Mouse (Mus musculus) heart, embryonic 13.5 days (tissue): ENCODE measurements around the gene Rpap2. TPM values are rescaled to one million over a fixed set of nuclear protein-coding genes. Genes with fewer than 3 reads are reported as not detected.

Experiments used
- ATAC-seq: fragments of 200-750 bp; cut with Nextera tagmentation; 2 replicates; pipeline ENCODE4 v1.8.0; 2017; ENCODE audit warnings: moderate TSS enrichment; ENCODE audit not compliant: insufficient number of reproducible peaks, low FRiP score, low TSS enrichment; ENCODE audit errors: extremely low read depth
- H3K27ac ChIP-seq: fragments of 300-500 bp; sonication (generic); replicated peaks from 2 replicates; pipeline ENCODE4 v1.5.1; 2015; ENCODE audit warnings: moderate library complexity, mild to moderate bottlenecking, inconsistent platforms
- H3K27me3 ChIP-seq: fragments of 300-500 bp; sonication (generic); replicated peaks from 2 replicates; pipeline ENCODE4 v1.6.1; 2015; ENCODE audit warnings: mild to moderate bottlenecking, inconsistent platforms
- H3K36me3 ChIP-seq: fragments of 300-500 bp; sonication (generic); 2 replicates; pipeline ENCODE4 v1.6.1; 2015; ENCODE audit warnings: mild to moderate bottlenecking, inconsistent platforms
- H3K4me1 ChIP-seq: fragments of 300-500 bp; sonication (generic); 2 replicates; pipeline ENCODE4 v1.6.1; 2015; ENCODE audit warnings: inconsistent platforms
- H3K4me2 ChIP-seq: fragments of 300-500 bp; sonication (generic); 2 replicates; pipeline ENCODE4 v1.6.1; 2015; ENCODE audit warnings: inconsistent platforms, mild to moderate bottlenecking, moderate library complexity
- H3K4me3 ChIP-seq: fragments of 300-500 bp; sonication (generic); 2 replicates; pipeline ENCODE4 v1.5.1; 2015; ENCODE audit warnings: moderate library complexity, mild to moderate bottlenecking, inconsistent platforms
- H3K9ac ChIP-seq: fragments of 300-500 bp; sonication (generic); 2 replicates; pipeline ENCODE4 v1.6.1; 2015; ENCODE audit warnings: inconsistent platforms, mild to moderate bottlenecking, moderate library complexity
- H3K9me3 ChIP-seq: fragments of 300-500 bp; sonication (generic); 2 replicates; pipeline ENCODE4 v1.6.1; 2016; ENCODE audit warnings: inconsistent platforms
- WGBS: fragments of 180-500 bp; shearing (Covaris S2); methylation state at CpG from one replicate; pipeline ENCODE4 v1.1.7; 2015; ENCODE audit warnings: mixed read lengths; 5-methylcytosine and 5-hydroxymethylcytosine counted together
- polyA plus RNA-seq: library from polyadenylated mRNA; unstranded; fragments of >200 nt; fragmentation: Nextera tagmentation; extraction: Ambion mirVana; gene quantifications from 2 replicates; pipeline ENCODE4 v1.2.1, GENCODE M21; 2015

The Rpap2 gene
- polyA plus RNA-seq, 1 experiment from 2014 or later, result 10.2 TPM

DNA sequence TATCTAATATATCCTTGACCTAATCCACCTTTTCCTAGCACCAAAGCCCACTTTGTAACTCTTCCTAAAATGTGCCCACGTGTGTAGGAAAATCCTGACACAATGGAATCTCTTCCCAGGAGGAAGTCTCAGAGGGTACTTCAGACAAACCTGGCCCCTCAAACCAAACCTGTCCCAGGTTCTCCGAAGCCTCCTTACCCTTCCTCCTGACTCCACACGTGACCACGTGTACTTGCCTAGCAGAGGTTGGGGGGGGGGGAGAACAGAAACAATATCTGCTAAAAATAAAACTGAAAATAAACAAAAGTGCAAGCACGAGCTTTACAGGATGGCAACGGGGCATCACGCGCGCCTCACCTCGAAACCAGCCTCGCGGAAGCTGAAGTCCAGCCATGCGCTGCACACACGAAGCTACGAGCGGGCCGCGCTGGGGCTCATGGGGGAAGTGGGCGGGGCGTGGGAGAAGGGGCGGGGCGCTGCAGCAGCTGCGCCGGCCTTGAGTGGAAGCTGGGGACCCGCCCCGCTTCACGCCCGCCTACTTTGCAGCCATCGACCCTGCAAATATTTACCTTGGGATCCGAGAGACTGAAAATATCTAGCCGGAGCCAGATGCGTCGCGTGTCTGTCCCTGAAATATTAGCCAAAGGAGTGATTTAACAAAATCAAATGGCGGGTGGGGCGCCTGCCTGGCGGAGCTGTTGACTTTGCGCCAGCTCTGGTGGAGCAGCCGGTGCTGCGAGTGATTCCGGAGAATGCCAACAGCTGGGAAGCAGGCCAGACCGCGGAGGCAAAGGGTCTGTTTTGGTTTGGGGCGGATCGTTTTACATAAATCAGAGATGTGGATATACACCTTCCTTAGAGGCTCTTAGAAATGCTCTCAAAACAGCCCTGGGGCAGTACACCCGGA, 90.7 kb downstream of the Rpap2 start:
- peaks cover 23% of the 10 kb centered on the region for H3K27me3 ChIP-seq
- H3K4me3 ChIP-seq, result peak overlapping the region; percentile 58
- 0 out of 2 replicates have a peak, but pooled peaks cover 2% of the 10 kb centered on the region for H3K9me3 ChIP-seq
- ATAC-seq, result peak; percentile 54; the same call in 1 of the 2 replicates
- 12% methylated on average over 46 of the region's 46 CpGs for WGBS
- H3K36me3 ChIP-seq, result no peaks in the 10 kb centered on the region
- peak overlapping the region; percentile 74 for H3K9ac ChIP-seq
- no peak overlapping the region for H3K27ac ChIP-seq
- peaks cover 11% of the 10 kb centered on the region for H3K4me1 ChIP-seq
- peak overlapping the region; percentile 85 for H3K4me2 ChIP-seq

DNA sequence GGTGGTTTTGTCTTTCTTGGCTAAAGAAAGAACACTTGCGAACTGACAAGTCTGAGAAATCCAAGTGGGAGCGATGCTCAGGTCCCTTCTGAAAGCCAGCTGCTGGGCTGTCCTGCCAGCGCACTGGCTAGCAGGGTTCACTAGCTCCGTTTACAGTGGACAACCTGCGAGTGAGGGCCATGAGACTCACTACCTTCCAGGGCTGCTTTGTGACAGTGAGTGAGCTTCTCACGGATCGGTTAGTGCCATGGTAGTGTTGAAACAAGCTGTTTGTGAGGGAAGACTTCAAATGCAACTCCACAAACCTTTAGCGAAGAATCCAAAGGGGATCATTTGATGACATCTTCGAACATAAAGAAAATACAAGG, 91.3 kb downstream of the Rpap2 start:
- H3K36me3 ChIP-seq, result no peaks in the 10 kb centered on the region
- H3K27ac ChIP-seq, result no peak overlapping the region
- peak overlapping the region; percentile 58 for H3K4me3 ChIP-seq
- H3K9me3 ChIP-seq, result 0 out of 2 replicates have a peak, but pooled peaks cover 2% of the 10 kb centered on the region
- peaks cover 23% of the 10 kb centered on the region for H3K27me3 ChIP-seq
- WGBS, result 23% methylated on average over 9 of the region's 9 CpGs
- peak overlapping the region; percentile 74 for H3K9ac ChIP-seq
- peaks cover 11% of the 10 kb centered on the region for H3K4me1 ChIP-seq
- H3K4me2 ChIP-seq, result peak overlapping the region; percentile 85
- ATAC-seq, result no peak

DNA sequence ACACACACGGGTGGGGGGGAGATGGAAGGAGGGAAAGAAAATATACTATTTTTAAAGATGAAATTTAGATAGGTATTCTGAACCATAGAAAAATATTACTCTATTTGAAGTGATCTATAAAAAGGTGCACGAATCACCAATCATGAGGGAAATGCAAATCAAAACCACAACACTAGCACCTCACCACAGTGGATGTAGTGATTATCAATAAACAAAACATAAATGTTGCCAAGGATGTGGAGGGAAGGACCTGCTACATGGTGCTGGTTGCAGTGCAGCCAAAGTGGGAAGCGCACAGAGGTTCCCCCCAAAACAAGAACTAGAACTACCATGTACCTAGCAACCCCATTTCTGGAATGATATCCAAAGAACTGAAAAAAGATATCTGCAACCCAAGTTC, 97.8 kb downstream of the Rpap2 start:
- H3K36me3 ChIP-seq, result no peaks in the 10 kb centered on the region
- H3K4me1 ChIP-seq, result no peaks in the 10 kb centered on the region
- no peak overlapping the region for H3K4me2 ChIP-seq
- no peak overlapping the region for H3K4me3 ChIP-seq
- ATAC-seq, result no peak
- H3K9ac ChIP-seq, result no peak overlapping the region
- 76% methylated on average over 3 of the region's 3 CpGs for WGBS
- H3K27ac ChIP-seq, result no peak overlapping the region
- H3K27me3 ChIP-seq, result peaks cover 4% of the 10 kb centered on the region
- H3K9me3 ChIP-seq, result 0 out of 2 replicates have a peak, but pooled peaks cover 5% of the 10 kb centered on the region

DNA sequence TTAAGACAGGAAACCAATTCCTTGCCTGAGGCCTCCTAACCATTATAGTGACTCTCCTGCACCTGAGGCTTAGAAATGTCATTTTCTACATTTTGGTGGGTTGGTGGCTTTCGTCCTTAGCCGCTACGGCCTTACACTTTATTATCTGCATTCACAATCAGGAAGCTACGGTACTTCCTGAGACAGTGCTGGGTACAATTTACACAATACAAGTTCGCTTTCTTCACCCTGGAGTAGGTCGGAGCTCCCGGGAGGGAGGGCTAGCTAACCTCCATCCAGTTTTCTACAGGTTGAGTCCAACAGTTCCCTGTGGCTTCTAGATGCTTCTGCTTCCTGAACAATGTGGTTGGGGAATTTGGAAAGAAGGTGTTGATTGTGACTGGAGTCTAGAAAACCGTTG, 101.7 kb downstream of the Rpap2 start:
- Histone ChIP-seq H3K9ac (no peak overlapping the region), H3K4me3 (no peak overlapping the region), H3K36me3 (no peaks in the 10 kb centered on the region), H3K27ac (no peak overlapping the region), H3K4me1 (peaks cover 7% of the 10 kb centered on the region), H3K27me3 (no peaks in the 10 kb centered on the region), H3K9me3 (0 out of 2 replicates have a peak, but pooled peaks cover 5% of the 10 kb centered on the region), H3K4me2 (no peak overlapping the region)
- no peak for ATAC-seq
- 70% methylated on average over 8 of the region's 8 CpGs for WGBS

DNA sequence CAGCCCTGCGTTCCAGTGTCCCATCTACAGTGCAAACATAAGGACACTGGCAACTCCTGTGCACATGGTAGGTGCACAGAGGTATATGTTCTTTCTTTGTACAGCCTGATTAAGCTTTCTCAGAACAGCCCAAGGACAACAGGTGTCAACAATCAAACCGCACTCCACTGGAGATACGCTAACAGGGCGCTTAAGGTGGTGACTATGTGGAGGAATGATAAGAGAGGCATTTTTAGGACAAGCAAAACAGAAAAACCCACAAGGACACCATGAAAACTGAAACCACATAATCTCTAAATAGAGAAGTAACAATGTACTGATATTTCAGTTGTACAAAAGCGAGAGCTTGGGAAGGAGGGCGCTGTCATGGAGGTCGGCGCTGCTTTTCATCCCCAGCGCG, 103.7 kb downstream of the Rpap2 start:
- Histone ChIP-seq H3K9me3 (0 out of 2 replicates have a peak, but pooled peaks cover 5% of the 10 kb centered on the region), H3K4me2 (peak overlapping the region; percentile 40; the same call in 1 of the 2 replicates), H3K27me3 (no peaks in the 10 kb centered on the region), H3K27ac (no peak overlapping the region), H3K4me3 (no peak overlapping the region), H3K4me1 (peaks cover 7% of the 10 kb centered on the region), H3K9ac (no peak overlapping the region), H3K36me3 (no peaks in the 10 kb centered on the region)
- 46% methylated on average over 10 of the region's 10 CpGs for WGBS
- ATAC-seq, result no peak

DNA sequence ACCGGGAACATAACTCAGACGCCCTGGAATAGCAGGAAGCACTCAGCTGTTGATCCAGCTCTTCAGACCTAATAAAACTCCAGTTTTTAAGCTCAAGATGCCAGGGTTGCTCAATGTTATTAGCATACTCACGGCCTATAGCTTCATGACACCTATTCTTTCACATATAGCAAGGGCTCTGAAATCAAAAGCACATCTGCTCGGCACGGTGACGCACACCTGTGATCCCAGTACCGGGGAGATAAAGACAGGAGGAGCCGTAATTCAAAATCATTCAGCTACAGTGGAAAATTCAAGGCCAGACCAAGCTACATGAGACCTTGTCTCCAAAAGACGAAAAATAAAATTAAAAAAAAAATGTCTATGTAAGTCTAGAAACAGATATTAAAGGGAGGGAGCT, 104.5 kb downstream of the Rpap2 start:
- Histone ChIP-seq H3K4me2 (no peak overlapping the region), H3K9me3 (0 out of 2 replicates have a peak, but pooled peaks cover 5% of the 10 kb centered on the region), H3K27ac (no peak overlapping the region), H3K9ac (no peak overlapping the region), H3K27me3 (no peaks in the 10 kb centered on the region), H3K4me1 (peaks cover 7% of the 10 kb centered on the region), H3K36me3 (no peaks in the 10 kb centered on the region), H3K4me3 (no peak overlapping the region)
- 74% methylated on average over 9 of the region's 9 CpGs for WGBS
- ATAC-seq, result no peak

DNA sequence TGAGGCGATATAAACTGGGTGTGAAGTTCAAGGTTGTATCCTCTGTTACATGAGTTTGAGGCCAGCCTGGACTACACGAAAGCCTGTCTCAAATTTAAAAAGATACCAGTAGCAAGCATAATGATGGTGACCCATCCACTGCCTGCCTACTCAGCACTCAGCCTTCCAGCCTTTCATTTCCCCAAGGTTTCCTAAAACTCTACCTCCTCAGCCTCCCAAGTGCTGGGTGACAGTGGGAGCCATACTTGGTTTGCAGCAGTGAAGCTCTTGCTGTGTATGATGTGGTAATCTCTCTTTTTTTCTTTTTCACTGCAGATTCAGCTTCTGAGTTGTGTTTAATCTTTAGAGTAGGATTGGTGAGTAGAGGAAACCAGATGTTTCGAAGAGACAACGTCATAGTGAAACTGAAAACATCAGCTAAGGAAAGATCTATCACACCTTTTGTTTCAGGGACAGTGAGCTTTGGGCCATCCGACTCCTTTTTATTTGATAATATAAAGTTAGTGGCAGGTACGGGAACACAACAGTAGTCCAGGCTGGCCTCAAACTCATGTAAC, 106.1 kb downstream of the Rpap2 start:
- ATAC-seq, result no peak
- no peak overlapping the region for H3K9ac ChIP-seq
- H3K4me3 ChIP-seq, result no peak overlapping the region
- no peaks in the 10 kb centered on the region for H3K27me3 ChIP-seq
- H3K4me1 ChIP-seq, result peaks cover 7% of the 10 kb centered on the region
- H3K27ac ChIP-seq, result no peak overlapping the region
- no peaks in the 10 kb centered on the region for H3K9me3 ChIP-seq
- H3K36me3 ChIP-seq, result no peaks in the 10 kb centered on the region
- 77% methylated on average over 6 of the region's 6 CpGs for WGBS
- no peak overlapping the region for H3K4me2 ChIP-seq

DNA sequence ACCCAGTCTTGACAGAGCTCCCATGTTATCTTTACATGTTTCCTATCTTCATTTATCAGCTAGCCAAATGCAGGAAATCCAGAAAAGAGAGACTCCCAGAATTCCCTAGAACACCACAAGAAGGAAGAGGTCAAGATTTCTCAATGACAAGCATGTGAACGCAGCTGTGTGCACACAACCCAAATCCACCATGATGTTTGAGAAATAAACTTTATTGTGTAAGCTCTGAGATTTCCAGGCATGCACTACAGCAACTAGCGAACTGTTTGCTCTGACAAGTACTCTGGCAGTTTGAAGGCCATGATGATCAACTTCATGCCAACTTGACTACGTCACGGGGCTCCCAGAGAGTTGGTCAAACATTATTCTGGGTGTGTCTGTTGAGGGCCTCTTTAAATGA, 108.6 kb downstream of the Rpap2 start:
- Histone ChIP-seq H3K27ac (no peak overlapping the region), H3K4me3 (no peak overlapping the region), H3K4me1 (peaks cover 4% of the 10 kb centered on the region), H3K27me3 (peaks cover 14% of the 10 kb centered on the region), H3K4me2 (no peak overlapping the region), H3K9me3 (no peaks in the 10 kb centered on the region), H3K36me3 (no peaks in the 10 kb centered on the region), H3K9ac (no peak overlapping the region)
- ATAC-seq, result no peak
- 76% methylated on average over 4 of the region's 4 CpGs for WGBS

DNA sequence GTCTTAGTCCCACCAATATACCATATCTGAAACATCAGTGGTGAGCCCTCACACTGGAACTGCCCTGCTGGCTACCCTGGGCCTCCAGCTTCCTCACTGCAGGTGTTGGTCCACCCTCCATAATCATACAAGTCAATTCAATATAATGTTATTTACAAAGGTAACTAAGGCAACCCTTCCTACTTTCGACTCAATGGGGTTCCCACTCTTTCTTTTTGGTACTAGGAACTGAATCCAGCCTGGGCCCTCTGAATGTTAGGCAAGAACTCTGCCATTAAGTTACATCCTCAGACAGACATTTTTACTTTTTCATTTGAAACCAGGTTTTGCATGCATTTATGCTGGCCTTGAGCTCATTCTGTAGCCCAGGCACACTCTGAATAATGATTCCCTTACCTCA, 109.1 kb downstream of the Rpap2 start:
- ATAC-seq, result no peak
- H3K27ac ChIP-seq, result no peak overlapping the region

DNA sequence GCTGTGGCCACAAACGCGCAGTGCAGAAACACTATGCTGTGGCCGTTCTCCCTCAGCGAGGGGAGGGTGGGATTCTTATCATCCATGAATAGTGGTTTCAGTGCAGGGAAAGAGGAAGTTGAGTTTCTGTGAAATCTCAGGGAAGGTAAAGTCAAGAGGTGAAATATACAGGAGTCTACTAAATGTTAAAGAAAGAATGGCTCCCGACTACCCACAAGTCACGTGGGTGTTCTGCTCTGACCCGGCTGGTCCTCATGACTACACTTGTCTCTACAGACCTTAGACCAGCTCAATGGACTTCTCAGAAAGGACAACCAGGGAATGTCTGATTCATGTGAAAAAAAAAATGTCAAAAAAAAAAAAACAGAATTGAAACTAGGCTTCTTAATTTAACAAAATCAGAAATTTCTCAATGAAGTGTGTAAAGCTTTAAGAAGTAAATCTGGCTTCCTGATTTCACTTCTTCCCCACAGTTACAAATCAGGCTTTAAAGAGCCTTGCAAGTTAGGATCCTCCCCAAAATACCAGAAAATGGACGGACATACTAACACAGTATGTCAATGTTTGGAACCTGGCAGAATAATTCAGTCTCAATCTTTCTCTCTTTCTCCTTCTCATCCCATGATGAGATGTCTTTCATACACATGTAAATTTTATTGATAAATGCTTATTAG, 111.1 kb downstream of the Rpap2 start:
- no peaks in the 10 kb centered on the region for H3K4me1 ChIP-seq
- H3K36me3 ChIP-seq, result no peaks in the 10 kb centered on the region
- H3K27me3 ChIP-seq, result peaks cover 26% of the 10 kb centered on the region
- WGBS, result 72% methylated on average over 8 of the region's 8 CpGs
- no peak overlapping the region for H3K4me3 ChIP-seq
- no peak for ATAC-seq
- no peak overlapping the region for H3K4me2 ChIP-seq
- no peak overlapping the region for H3K27ac ChIP-seq
- H3K9me3 ChIP-seq, result no peaks in the 10 kb centered on the region
- no peak overlapping the region for H3K9ac ChIP-seq

More for the DNA sequence above, 109.1 kb downstream of the Rpap2 start:
- Histone ChIP-seq H3K36me3 (no peaks in the 10 kb centered on the region), H3K27me3 (peaks cover 16% of the 10 kb centered on the region), H3K9me3 (no peaks in the 10 kb centered on the region), H3K4me2 (no peak overlapping the region), H3K9ac (no peak overlapping the region), H3K4me1 (no peaks in the 10 kb centered on the region), H3K4me3 (no peak overlapping the region)
- WGBS, result 70% methylated on average over 1 of the region's 1 CpGs
